Mouse (Mus musculus) heart, postnatal 0 days (tissue): ENCODE results near the gene Inava. TPM values are rescaled to one million over a fixed set of nuclear protein-coding genes. Genes with fewer than 3 reads are reported as not detected.

ENCODE experiments used
- ATAC-seq: fragments of 200-750 bp; cut with Nextera tagmentation; 2 replicates; pipeline ENCODE4 v1.8.0; 2017; ENCODE audit warnings: low read depth, moderate number of reproducible peaks, moderate library complexity; ENCODE audit not compliant: insufficient read depth
- DNase-seq: peaks from one replicate; pipeline ENCODE4 v3.0.0-alpha.2; 2016; ENCODE audit warnings: low spot score
- H3K27ac ChIP-seq: fragments of 300-500 bp; sonication (generic); 2 replicates; pipeline ENCODE4 v1.5.1; 2014; ENCODE audit warnings: low read depth, mild to moderate bottlenecking
- H3K27me3 ChIP-seq: fragments of 300-500 bp; sonication (generic); 2 replicates; pipeline ENCODE4 v1.6.1; 2014; ENCODE audit warnings: low read length, mixed read lengths; ENCODE audit not compliant: control insufficient read depth, insufficient read depth
- H3K36me3 ChIP-seq: fragments of 300-500 bp; sonication (generic); replicated peaks from 2 replicates; pipeline ENCODE4 v1.6.1; 2014; ENCODE audit warnings: low read length, mixed read lengths; ENCODE audit not compliant: control insufficient read depth, insufficient read depth
- H3K4me1 ChIP-seq: fragments of 300-500 bp; sonication (generic); 2 replicates; pipeline ENCODE4 v1.6.1; 2014; ENCODE audit warnings: antibody characterized with exemption; ENCODE audit not compliant: control insufficient read depth, insufficient read depth
- H3K4me2 ChIP-seq: fragments of 300-500 bp; sonication (generic); 2 replicates; pipeline ENCODE4 v1.6.1; 2014; ENCODE audit warnings: low read depth, mild to moderate bottlenecking, low read length, moderate library complexity
- H3K4me3 ChIP-seq: fragments of 300-500 bp; sonication (generic); 2 replicates; pipeline ENCODE4 v1.5.1; 2014; ENCODE audit warnings: low read depth, low read length
- H3K9ac ChIP-seq: fragments of 300-500 bp; sonication (generic); replicated peaks from 2 replicates; pipeline ENCODE4 v1.6.1; 2014; ENCODE audit warnings: low read depth, low read length, mixed read lengths
- H3K9me3 ChIP-seq: fragments of 300-500 bp; sonication (generic); replicated peaks from 2 replicates; pipeline ENCODE4 v1.6.1; 2016; ENCODE audit warnings: low read length; ENCODE audit not compliant: control insufficient read depth
- CTCF ChIP-seq: IDR thresholded peaks from 2 replicates; pipeline ENCODE4 v1.5.1; 2016; ENCODE audit warnings: antibody characterized with exemption, control low read depth, low read depth
- EP300 ChIP-seq: IDR thresholded peaks from 2 replicates; pipeline ENCODE4 v1.6.1; 2016; ENCODE audit warnings: antibody characterized with exemption, low read depth
- WGBS: fragments of 180-500 bp; shearing (Covaris S2); extraction: QIAGEN DNeasy Blood & Tissue Kit; methylation state at CpG from one replicate; pipeline ENCODE4 v1.1.7; 2014; 5-methylcytosine and 5-hydroxymethylcytosine counted together
- polyA plus RNA-seq: library from polyadenylated mRNA; unstranded; fragments of >200 nt; fragmentation: Nextera tagmentation; extraction: Ambion mirVana; gene quantifications from 2 replicates; pipeline ENCODE4 v1.2.1, GENCODE M21; 2015
- total RNA-seq: library from RNA; depleted of rRNA; stranded (reverse); fragments of >200 nt; gene quantifications from 2 replicates; pipeline ENCODE4 v1.2.3, GENCODE M21; 2014; ENCODE audit warnings: low replicate concordance; rRNA removed

The Inava gene
- total RNA-seq (0.42 and 0.70 TPM in 2 replicates), polyA plus RNA-seq (0.21 TPM in 1 of 2 replicates, not detected in the other)

DNA sequence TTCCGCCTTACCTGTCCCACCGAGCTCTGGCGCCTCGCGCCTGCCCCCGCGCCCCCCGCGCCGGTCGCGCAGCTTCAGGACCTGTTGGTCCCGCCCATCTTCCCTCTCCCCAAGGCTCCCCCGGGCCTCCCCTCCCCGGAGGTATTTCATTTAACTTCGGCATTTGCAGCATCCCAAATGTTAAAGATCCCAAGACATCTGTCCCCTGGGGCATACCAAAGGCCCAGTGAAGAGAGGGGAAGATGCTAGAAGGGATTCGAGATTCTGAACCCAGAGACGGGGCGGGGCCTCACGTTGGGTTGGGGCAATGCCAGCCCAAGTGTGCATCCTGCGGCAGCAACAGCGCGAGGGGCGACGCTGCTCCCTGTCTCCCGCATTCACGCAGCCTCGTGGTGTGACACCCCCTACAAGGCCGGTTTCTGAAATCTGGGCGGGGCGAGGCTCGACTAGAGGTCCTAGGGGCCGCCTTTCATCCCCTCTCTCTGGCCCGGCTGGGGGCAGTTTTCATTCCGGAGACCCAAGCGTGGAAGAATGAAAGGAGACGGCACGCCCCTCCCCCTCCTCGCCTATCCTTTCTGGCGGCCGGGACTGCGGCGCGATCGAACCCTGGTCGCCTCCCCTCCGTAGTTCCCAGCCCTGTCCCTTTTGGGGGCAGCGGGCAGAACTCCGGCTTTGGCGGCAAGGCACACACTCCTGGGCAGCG is at the start of gene Inava:
TSS of gene Inava (minus strand) at position 373 of the 703 bp plus-strand sequence.
- peak within 1 kb of the TSS; percentile 83 for H3K4me2 ChIP-seq
- no peak within 1 kb of the TSS for H3K27ac ChIP-seq
- ATAC-seq (peak; percentile 39; the same call in 1 of the 2 replicates), DNase-seq (peak; percentile 10)
- WGBS = 2% methylated on average over 49 of the region's 51 CpGs
- no peaks in the 10 kb centered on the region for H3K9me3 ChIP-seq
- H3K4me1 ChIP-seq = peaks cover 13% of the 10 kb centered on the region
- no peaks in the 10 kb centered on the region for H3K36me3 ChIP-seq
- H3K27me3 ChIP-seq = peaks cover 62% of the 10 kb centered on the region
- no peak for TF ChIP-seq EP300
- no peak for TF ChIP-seq CTCF
- peak within 1 kb of the TSS; percentile 54 for H3K4me3 ChIP-seq
- no peak within 1 kb of the TSS for H3K9ac ChIP-seq

- 90% methylated on average over 8 of the region's 8 CpGs for WGBS
- Histone ChIP-seq H3K4me1 (no peaks in the 10 kb centered on the region), H3K27ac (no peak overlapping the region), H3K9ac (no peak overlapping the region), H3K36me3 (peaks cover 90% of the 10 kb centered on the region), H3K9me3 (no peaks in the 10 kb centered on the region), H3K4me3 (no peak overlapping the region), H3K27me3 (no peaks in the 10 kb centered on the region), H3K4me2 (no peak overlapping the region)
- TF ChIP-seq CTCF (no peak), EP300 (no peak)
- no peak for ATAC-seq
- no peak for DNase-seq
Observed at GRCm38 (mm10) chr1:136277366-136277765, 43.3 kb upstream of the Inava start.

GRCm38 (mm10) chr1:136268224-136268623 is 34.2 kb upstream of the Inava start:
- H3K4me1 ChIP-seq = no peaks in the 10 kb centered on the region
- TF ChIP-seq CTCF = no peak
- no peak for TF ChIP-seq EP300
- peaks cover 44% of the 10 kb centered on the region for H3K36me3 ChIP-seq
- H3K9me3 ChIP-seq = no peaks in the 10 kb centered on the region
- no peak overlapping the region for H3K9ac ChIP-seq
- H3K27me3 ChIP-seq = no peaks in the 10 kb centered on the region
- ATAC-seq (no peak), DNase-seq (no peak)
- 80% methylated on average over 7 of the region's 7 CpGs for whole genome bisulfite sequencing
- no peak overlapping the region for H3K4me2 ChIP-seq
- H3K27ac ChIP-seq = no peak overlapping the region
- no peak overlapping the region for H3K4me3 ChIP-seq

DNA sequence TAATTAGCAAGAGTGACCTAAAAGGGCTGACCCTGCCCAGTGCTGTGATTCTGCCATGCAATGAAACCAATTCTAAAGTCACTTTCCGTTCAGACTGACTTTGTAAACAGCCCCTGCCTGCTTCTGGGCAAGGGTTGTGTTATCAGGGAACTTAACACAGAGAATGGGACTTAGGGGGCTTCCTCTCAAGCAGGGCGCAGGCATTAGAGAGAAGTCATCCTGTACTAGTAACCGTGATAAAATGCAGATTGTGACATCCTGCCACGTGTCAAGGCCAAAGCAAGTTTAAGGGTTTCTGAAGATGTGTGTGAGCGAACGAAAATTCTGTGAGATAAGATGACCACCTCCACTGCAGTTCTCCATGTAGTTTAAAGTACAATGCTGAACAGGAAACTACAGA is 32.1 kb upstream of the Inava start:
- Histone ChIP-seq H3K27me3 (peaks cover 20% of the 10 kb centered on the region), H3K4me1 (no peaks in the 10 kb centered on the region), H3K27ac (no peak overlapping the region), H3K36me3 (peaks cover 23% of the 10 kb centered on the region), H3K4me2 (no peak overlapping the region), H3K4me3 (no peak overlapping the region), H3K9ac (no peak overlapping the region), H3K9me3 (no peaks in the 10 kb centered on the region)
- no peak for TF ChIP-seq CTCF
- no peak for TF ChIP-seq EP300
- ATAC-seq (no peak), DNase-seq (no peak)
- WGBS = 37% methylated on average over 6 of the region's 6 CpGs

GRCm38 (mm10) chr1:136263355-136263754 is 29.3 kb upstream of the Inava start:
- no peak overlapping the region for H3K27ac ChIP-seq
- peaks cover 7% of the 10 kb centered on the region; the same call in 1 of the 2 replicates for H3K36me3 ChIP-seq
- peaks cover 13% of the 10 kb centered on the region; the same call in 1 of the 2 replicates for H3K4me1 ChIP-seq
- no peak overlapping the region for H3K4me3 ChIP-seq
- peaks cover 48% of the 10 kb centered on the region for H3K27me3 ChIP-seq
- DNase-seq (no peak), ATAC-seq (no peak)
- H3K9ac ChIP-seq = no peak overlapping the region
- no peaks in the 10 kb centered on the region for H3K9me3 ChIP-seq
- TF ChIP-seq CTCF (no peak), EP300 (no peak)
- H3K4me2 ChIP-seq = no peak overlapping the region
- WGBS = 78% methylated on average over 5 of the region's 5 CpGs
